Mouse (Mus musculus): ENCODE data around the gene Nabp2. TPM values are rescaled to one million over a fixed set of nuclear protein-coding genes. Genes with fewer than 3 reads are reported as not detected.

The Nabp2 gene
- 42.0 and 44.9 TPM in 2 replicates for polyA plus RNA-seq (2011; ENCODE audit: insufficient read length, low read depth, missing spikeins)

DNA sequence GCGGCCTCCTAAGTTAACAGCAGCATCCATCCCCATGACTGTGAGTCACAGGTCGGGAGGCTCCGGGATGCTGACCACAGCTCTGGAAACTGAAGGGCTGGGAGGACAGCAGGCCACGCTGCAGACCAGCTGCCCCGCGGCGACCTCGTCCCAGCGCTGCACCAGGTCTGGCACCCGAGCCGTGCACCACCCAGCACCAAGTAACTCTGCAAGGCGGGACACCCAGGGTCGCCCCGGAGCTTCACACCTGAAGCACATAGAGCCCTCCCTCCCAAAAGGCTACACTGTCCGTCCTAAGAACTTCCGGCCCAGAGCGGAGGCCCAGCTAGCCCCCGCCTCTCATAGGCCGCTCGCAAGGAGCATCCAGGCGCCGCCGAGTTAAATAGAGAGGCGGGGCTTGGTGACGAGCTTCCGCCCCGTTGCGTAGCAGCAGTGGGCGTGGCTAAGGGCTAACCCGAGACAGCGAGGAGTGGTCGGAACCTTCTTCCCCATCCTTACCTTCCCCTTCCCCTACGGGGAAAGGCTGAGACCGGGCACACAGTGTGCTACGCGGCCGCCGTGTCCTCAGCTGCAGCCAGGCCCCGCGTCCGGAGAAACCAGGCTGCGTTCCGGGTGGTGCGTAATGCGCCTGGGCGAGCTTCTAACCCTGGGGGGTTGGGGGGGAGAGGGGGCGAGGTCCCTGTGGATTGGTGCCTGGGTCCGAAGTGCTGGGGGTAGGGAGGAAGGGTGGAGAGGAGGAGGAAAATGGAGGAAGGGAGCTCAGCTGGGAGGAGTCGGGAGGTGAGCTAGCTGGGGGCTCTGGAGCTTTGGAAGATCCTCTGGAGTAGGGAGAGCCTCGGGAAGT lies at the start of gene Nabp2, which contains the start of gene Rnf41:
Gene Nabp2 (minus strand): TSS at position 282 of the 844 bp plus-strand sequence.
Gene Rnf41 (plus strand): TSS at position 447 of the 844 bp plus-strand sequence.
- peak within 1 kb of the TSS; percentile 86 for H3K4me3 ChIP-seq (ENCODE audit: insufficient read depth, low read length)
- TF ChIP-seq POLR2A (IDR thresholded peaks at IDR 0.05; ENCODE audit: low read depth, low read length) (peak; percentile 92), CTCF (IDR thresholded peaks at IDR 0.05; ENCODE audit: borderline replicate concordance, insufficient read depth, low read length) (no peak)

DNA sequence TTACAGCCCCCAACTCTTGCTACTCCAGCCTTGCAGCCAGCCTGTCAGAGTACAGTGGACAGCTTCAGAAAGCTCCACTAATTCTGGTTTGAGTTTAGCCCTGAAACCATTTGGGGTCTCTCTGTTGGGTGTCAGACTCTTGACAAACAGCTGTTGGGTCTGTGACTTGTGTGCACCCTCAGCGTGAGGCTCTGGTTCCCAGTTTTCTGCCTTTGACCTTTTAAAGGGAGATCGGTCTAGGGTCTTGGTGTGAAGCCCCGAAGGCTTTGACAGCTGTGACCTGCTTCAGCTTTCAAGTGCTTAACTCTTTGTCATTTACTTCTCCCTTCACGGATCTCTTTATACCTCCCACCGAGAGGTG lies 49.0 kb upstream of the Nabp2 start:
- H3K4me1 ChIP-seq (ENCODE audit: control insufficient read depth, insufficient read depth, low read length): no peaks in the 10 kb centered on the region
- H3K27ac ChIP-seq (ENCODE audit: insufficient read depth, low read length): no peak overlapping the region
- TF ChIP-seq POLR2A (IDR thresholded peaks at IDR 0.05; ENCODE audit: low read depth, low read length) (no peak), CTCF (IDR thresholded peaks at IDR 0.05; ENCODE audit: borderline replicate concordance, insufficient read depth, low read length) (no peak)
- peak overlapping the region; percentile 93 for H3K4me3 ChIP-seq (ENCODE audit: insufficient read depth, low read length)

More for the DNA sequence above, at the start of gene Nabp2, which contains the start of gene Rnf41:
- Histone ChIP-seq H3K4me1 (ENCODE audit: control insufficient read depth, insufficient read depth, low read length) (peaks cover 13% of the 10 kb centered on the region), H3K27ac (ENCODE audit: insufficient read depth, low read length) (peak within 1 kb of the TSS; percentile 91)

DNA sequence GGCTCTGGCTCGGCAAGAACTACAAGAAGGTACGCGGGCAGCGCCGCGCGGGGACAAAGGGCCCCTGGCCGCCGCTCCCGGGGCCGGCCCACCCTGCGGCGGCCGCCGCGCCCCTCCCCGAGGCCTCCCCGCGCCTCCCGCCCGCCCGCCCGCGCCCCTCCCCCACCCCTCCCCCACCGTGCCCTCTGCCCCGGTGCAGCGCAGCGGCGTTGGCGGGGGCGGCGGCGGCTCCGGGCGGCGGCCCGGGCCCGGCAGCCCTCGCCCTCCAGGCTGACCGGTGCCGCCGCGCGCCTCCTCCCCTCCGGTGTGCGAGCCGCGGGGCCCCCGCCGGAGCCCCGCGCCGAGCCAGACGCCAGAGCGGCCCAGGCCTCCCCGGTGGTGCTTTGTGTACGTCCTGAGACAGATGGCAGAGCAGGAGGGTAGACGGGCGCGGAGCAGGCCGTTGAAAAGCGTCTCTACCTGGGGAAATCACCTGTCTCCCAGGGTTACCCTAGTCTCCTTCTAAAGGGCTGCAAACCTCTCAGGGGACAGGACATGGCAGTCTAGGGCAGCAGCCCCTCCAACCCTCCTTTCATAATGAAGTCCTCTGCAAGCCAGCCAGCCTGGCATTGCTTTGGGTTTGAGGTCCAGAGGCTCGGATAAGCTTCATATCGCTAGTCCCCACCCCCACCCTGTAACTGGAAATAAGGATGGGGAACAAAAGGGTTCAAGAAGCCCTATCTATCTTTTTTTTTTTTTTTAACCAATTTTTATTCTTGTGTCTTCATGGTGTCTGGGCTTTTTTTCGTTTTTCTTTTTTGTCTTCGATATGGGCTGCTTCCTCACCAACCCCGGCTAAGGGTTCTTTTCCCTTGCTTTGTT lies 48.3 kb upstream of the Nabp2 start:
- Histone ChIP-seq H3K27ac (ENCODE audit: insufficient read depth, low read length) (peak overlapping the region; percentile 94), H3K4me1 (ENCODE audit: control insufficient read depth, insufficient read depth, low read length) (no peaks in the 10 kb centered on the region), H3K4me3 (ENCODE audit: insufficient read depth, low read length) (peak overlapping the region; percentile 93)
- TF ChIP-seq CTCF (IDR thresholded peaks at IDR 0.05; ENCODE audit: borderline replicate concordance, insufficient read depth, low read length) (no peak), POLR2A (IDR thresholded peaks at IDR 0.05; ENCODE audit: low read depth, low read length) (no peak; the same call in 1 of the 2 replicates)

DNA sequence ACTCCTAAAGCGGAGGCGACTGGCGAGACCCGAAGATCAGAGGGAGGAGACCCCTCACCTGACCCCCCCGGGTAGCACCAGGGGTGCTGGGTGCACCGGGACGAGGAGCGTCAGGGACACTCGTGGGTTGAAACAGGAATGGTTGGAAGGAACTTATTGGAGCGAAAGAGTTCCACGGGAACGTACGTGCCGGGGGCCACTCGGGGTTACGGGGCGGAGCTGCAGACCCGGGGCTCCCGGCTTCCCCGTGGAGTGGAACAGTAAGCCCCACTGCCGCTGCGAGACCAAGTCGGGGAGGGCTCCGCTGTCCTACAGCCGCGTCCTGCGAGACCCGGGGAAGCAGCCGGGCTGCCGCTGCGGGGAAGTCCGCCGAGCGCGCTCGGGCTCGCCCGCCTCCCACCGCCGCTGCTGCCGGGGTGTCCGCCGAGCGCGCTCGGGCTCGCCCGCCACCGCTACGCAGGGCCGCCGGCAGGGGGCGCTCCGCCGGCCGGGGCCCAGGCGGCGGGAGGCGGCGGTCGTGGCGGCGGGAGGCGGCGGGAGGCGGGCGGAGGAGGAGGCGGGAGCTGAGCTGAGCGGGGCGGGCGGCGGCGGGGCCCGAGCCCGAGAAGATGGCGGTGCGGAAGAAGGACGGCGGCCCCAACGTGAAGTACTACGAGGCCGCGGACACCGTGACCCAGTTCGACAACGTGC lies 47.6 kb upstream of the Nabp2 start, which contains the start of gene Smarcc2:
Gene Smarcc2 (plus strand): TSS at position 530 of the 690 bp plus-strand sequence.
- no peak for TF ChIP-seq CTCF (IDR thresholded peaks at IDR 0.05; ENCODE audit: borderline replicate concordance, insufficient read depth, low read length)
- TF ChIP-seq POLR2A (IDR thresholded peaks at IDR 0.05; ENCODE audit: low read depth, low read length): peak; percentile 77

DNA sequence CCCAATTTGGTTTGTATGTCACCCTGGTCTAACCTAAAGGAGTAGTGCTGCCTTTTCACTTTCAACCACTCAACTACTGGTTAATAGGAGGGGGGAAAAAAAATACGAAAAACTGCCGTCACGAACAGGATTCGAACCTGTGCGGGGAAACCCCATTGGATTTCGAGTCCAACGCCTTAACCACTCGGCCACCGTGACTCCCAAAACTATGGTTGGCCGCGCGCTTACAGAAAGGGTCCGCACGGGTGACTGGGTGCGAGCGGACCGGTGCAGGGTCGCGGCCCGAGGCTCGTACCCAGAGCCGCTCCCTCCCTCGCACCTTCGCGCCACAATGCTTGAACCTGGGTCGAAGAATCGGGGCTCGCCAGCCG lies 47.0 kb upstream of the Nabp2 start:
- peak overlapping the region; percentile 96 for H3K4me3 ChIP-seq (ENCODE audit: insufficient read depth, low read length)
- H3K27ac ChIP-seq (ENCODE audit: insufficient read depth, low read length): peak overlapping the region; percentile 69
- no peaks in the 10 kb centered on the region for H3K4me1 ChIP-seq (ENCODE audit: control insufficient read depth, insufficient read depth, low read length)
- TF ChIP-seq CTCF (IDR thresholded peaks at IDR 0.05; ENCODE audit: borderline replicate concordance, insufficient read depth, low read length): no peak
- TF ChIP-seq POLR2A (IDR thresholded peaks at IDR 0.05; ENCODE audit: low read depth, low read length): peak; percentile 77

More for the DNA sequence above, 47.6 kb upstream of the Nabp2 start, which contains the start of gene Smarcc2:
- no peaks in the 10 kb centered on the region for H3K4me1 ChIP-seq (ENCODE audit: control insufficient read depth, insufficient read depth, low read length)
- H3K27ac ChIP-seq (ENCODE audit: insufficient read depth, low read length): peak within 1 kb of the TSS; percentile 94
- peak within 1 kb of the TSS; percentile 96 for H3K4me3 ChIP-seq (ENCODE audit: insufficient read depth, low read length)

DNA sequence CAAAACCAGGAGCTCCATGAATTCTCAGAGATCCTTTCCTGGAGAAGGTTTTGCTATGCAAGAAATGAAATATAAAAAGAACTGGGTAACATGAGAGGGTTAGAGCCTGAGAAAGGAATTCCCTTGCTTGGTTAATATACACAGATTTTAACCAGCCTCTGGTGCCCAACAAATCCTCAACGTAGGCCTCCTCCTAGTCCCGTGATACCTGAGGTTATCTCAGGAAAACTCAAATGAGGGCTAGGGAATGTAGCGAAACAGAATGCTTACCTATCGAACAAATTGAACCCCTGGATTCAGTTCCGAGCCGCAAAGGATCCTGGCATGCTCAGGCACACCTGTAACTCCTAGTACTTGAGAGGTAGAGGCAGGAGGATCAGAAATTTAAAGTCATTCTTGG lies 46.4 kb upstream of the Nabp2 start:
- Histone ChIP-seq H3K4me1 (ENCODE audit: control insufficient read depth, insufficient read depth, low read length) (no peaks in the 10 kb centered on the region), H3K27ac (ENCODE audit: insufficient read depth, low read length) (no peak overlapping the region), H3K4me3 (ENCODE audit: insufficient read depth, low read length) (no peak overlapping the region)
- no peak for TF ChIP-seq CTCF (IDR thresholded peaks at IDR 0.05; ENCODE audit: borderline replicate concordance, insufficient read depth, low read length)
- TF ChIP-seq POLR2A (IDR thresholded peaks at IDR 0.05; ENCODE audit: low read depth, low read length): no peak

DNA sequence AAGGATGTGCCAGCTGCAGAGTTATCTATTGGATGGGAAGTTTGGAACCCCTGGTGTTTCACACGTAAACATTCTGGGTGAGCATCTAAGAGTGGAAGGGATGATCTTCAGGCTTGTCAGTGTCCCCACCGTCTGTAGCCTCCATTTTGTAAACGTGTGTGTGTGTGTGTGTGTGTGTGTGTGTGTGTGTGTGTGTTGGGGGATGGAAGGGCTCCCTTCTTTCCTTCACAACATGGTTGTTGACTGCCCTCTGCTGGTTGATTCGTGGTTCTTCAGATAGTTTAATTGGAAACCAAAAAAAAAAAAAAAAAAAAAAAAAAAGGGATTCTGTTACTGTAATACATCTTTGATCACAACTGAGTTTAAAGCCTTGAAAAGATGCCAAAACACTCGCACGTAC lies 44.0 kb upstream of the Nabp2 start:
- TF ChIP-seq CTCF (IDR thresholded peaks at IDR 0.05; ENCODE audit: borderline replicate concordance, insufficient read depth, low read length) (no peak), POLR2A (IDR thresholded peaks at IDR 0.05; ENCODE audit: low read depth, low read length) (0 out of 2 replicates have a peak, but pooled peaks have one; percentile 20)
- Histone ChIP-seq H3K27ac (ENCODE audit: insufficient read depth, low read length) (no peak overlapping the region), H3K4me1 (ENCODE audit: control insufficient read depth, insufficient read depth, low read length) (no peaks in the 10 kb centered on the region), H3K4me3 (ENCODE audit: insufficient read depth, low read length) (no peak overlapping the region)

DNA sequence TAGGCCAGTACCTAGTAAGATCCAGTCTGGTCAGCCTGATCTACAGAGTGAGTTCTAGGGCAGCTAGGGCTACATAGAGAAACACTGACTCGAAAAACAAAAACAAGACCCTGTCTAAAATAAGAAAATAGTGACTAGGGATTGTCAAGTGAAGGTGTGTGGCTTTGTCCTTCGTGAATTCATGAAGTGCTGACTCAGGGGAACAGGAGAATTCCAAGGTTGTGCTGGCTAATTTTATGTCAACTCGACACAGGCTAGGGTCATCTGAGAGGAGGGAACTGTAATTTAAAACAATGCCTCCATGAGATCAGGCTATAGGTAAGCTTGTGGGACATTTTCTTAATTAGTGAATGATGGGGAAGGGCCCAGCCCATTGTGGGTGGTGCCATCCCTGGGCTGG lies 43.2 kb upstream of the Nabp2 start:
- H3K4me1 ChIP-seq (ENCODE audit: control insufficient read depth, insufficient read depth, low read length): no peaks in the 10 kb centered on the region
- no peak overlapping the region for H3K27ac ChIP-seq (ENCODE audit: insufficient read depth, low read length)
- no peak overlapping the region for H3K4me3 ChIP-seq (ENCODE audit: insufficient read depth, low read length)
- no peak for TF ChIP-seq CTCF (IDR thresholded peaks at IDR 0.05; ENCODE audit: borderline replicate concordance, insufficient read depth, low read length)

DNA sequence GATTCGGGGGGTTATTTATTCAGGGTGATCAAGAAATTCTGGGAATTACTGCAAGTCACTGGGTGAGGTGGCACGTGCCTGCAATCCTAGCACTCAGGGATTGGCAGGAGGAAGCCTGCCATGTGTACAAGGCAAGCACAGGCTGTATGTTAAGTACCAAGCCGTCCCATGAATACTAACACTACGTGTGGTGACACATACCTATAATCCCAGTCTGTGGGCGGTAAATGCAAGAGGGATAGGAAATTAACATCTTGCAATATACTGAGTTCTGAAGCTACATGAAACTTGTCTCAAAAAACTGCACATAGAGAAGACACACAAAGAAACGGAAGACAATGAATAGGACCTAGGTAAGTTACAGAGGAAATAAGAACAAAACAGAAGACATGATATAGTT lies 39.7 kb upstream of the Nabp2 start:
- no peak overlapping the region for H3K27ac ChIP-seq (ENCODE audit: insufficient read depth, low read length)
- TF ChIP-seq POLR2A (IDR thresholded peaks at IDR 0.05; ENCODE audit: low read depth, low read length) (no peak), CTCF (IDR thresholded peaks at IDR 0.05; ENCODE audit: borderline replicate concordance, insufficient read depth, low read length) (no peak)
- H3K4me1 ChIP-seq (ENCODE audit: control insufficient read depth, insufficient read depth, low read length): no peaks in the 10 kb centered on the region
- no peak overlapping the region for H3K4me3 ChIP-seq (ENCODE audit: insufficient read depth, low read length)
